Comparison of ENCODE assay signal across 9 mouse cellular contexts in genomic region chr2:101751236-101751922, GRCm38 (mm10).
A peak's percentile ranks its signal among the peaks of the same experiment; 100 is the strongest.
DNase-seq lines count a peak whose midpoint lies in the region; ATAC-seq lines count a peak whose summit lies in the region.
"Had no signal": no experiment of that assay in that cellular context is flagged by ENCODE, and none has a peak within 500 bp of the region (broad histone marks: within the 10 kb centered on the region; RNA-seq: fewer than 3 reads in every experiment).

No protein-coding gene starts in this region.

- no peak for ATAC-seq in hindbrain, embryonic 13.5 days (ENCODE audit: low FRiP score)
- ATAC-seq in hindbrain, embryonic 14.5 days (ENCODE audit: low FRiP score): no peak
- ATAC-seq in neural tube, embryonic 15.5 days (ENCODE audit: low FRiP score): no peak

- H3K27ac ChIP-seq in hindbrain, embryonic 13.5 days: 0 out of 2 replicates have a peak overlapping the region, but pooled peaks have one; percentile 4
- H3K27ac ChIP-seq in hindbrain, embryonic 14.5 days: no peak overlapping the region
- H3K27ac ChIP-seq in neural tube, embryonic 15.5 days (replicated peaks): no peak overlapping the region
- peak overlapping the region; percentile 76 for H3K27ac ChIP-seq in embryonic facial prominence, embryonic 10.5 days (replicated peaks)

- DNase-seq in hindbrain, embryonic 14.5 days (ENCODE audit: low spot score): no peak
- peak; percentile 23 for DNase-seq in neural tube, embryonic 10.5 days (ENCODE audit: extremely low spot score, low spot score)
- DNase-seq in embryonic facial prominence, embryonic 10.5 days (ENCODE audit: low spot score): peak; percentile 58
- peak; percentile 68 for DNase-seq in mesoderm, embryonic 11.5 days (ENCODE audit: low read depth, low spot score)
- no peak for DNase-seq in liver
- DNase-seq in gastrocnemius, postnatal 10 days: no peak
- DNase-seq: layer of hippocampus, postnatal 36 days had no signal

- no peak overlapping the region for H3K4me2 ChIP-seq in hindbrain, embryonic 13.5 days
- H3K4me2 ChIP-seq in hindbrain, embryonic 14.5 days (replicated peaks): no peak overlapping the region
- no peak overlapping the region for H3K4me2 ChIP-seq in neural tube, embryonic 15.5 days

- H3K27me3 ChIP-seq in hindbrain, embryonic 13.5 days: no peaks in the 10 kb centered on the region
- H3K27me3 ChIP-seq in hindbrain, embryonic 14.5 days (ENCODE audit: control insufficient read depth, insufficient read depth, low read length): no peaks in the 10 kb centered on the region
- no peaks in the 10 kb centered on the region for H3K27me3 ChIP-seq in neural tube, embryonic 15.5 days (replicated peaks)
- H3K27me3 ChIP-seq in embryonic facial prominence, embryonic 10.5 days (replicated peaks; ENCODE audit: low read depth, poor library complexity, severe bottlenecking): no peaks in the 10 kb centered on the region

- peaks cover 20% of the 10 kb centered on the region for H3K4me1 ChIP-seq in hindbrain, embryonic 13.5 days (replicated peaks)
- peaks cover 19% of the 10 kb centered on the region; the same call in 1 of the 2 replicates for H3K4me1 ChIP-seq in hindbrain, embryonic 14.5 days (replicated peaks; ENCODE audit: control insufficient read depth, insufficient read depth, low read length)
- peaks cover 13% of the 10 kb centered on the region for H3K4me1 ChIP-seq in neural tube, embryonic 15.5 days
- H3K4me1 ChIP-seq in embryonic facial prominence, embryonic 10.5 days: peaks cover 58% of the 10 kb centered on the region

- H3K36me3 ChIP-seq in hindbrain, embryonic 13.5 days: no peaks in the 10 kb centered on the region
- H3K36me3 ChIP-seq in hindbrain, embryonic 14.5 days (replicated peaks; ENCODE audit: control insufficient read depth, insufficient read depth): no peaks in the 10 kb centered on the region
- no peaks in the 10 kb centered on the region for H3K36me3 ChIP-seq in neural tube, embryonic 15.5 days
- H3K36me3 ChIP-seq in embryonic facial prominence, embryonic 10.5 days (replicated peaks): peaks cover 8% of the 10 kb centered on the region

- H3K4me3 ChIP-seq in hindbrain, embryonic 13.5 days: no peak overlapping the region
- no peak overlapping the region for H3K4me3 ChIP-seq in hindbrain, embryonic 14.5 days (replicated peaks; ENCODE audit: low read length)
- H3K4me3 ChIP-seq in neural tube, embryonic 15.5 days (replicated peaks): no peak overlapping the region
- no peak overlapping the region for H3K4me3 ChIP-seq in embryonic facial prominence, embryonic 10.5 days

- no peaks in the 10 kb centered on the region for H3K9me3 ChIP-seq in hindbrain, embryonic 13.5 days
- no peaks in the 10 kb centered on the region for H3K9me3 ChIP-seq in hindbrain, embryonic 14.5 days (ENCODE audit: control insufficient read depth, low read length)
- no peaks in the 10 kb centered on the region for H3K9me3 ChIP-seq in neural tube, embryonic 15.5 days (replicated peaks)
- H3K9me3 ChIP-seq in embryonic facial prominence, embryonic 10.5 days: no peaks in the 10 kb centered on the region

- WGBS in hindbrain, embryonic 13.5 days: 50% methylated on average over 4 of the region's 4 CpGs
- WGBS in hindbrain, embryonic 14.5 days: 51% methylated on average over 4 of the region's 4 CpGs
- 37% methylated on average over 4 of the region's 4 CpGs for WGBS in neural tube, embryonic 15.5 days
- 34% methylated on average over 4 of the region's 4 CpGs for WGBS in embryonic facial prominence, embryonic 10.5 days

- no peak overlapping the region for H3K9ac ChIP-seq in hindbrain, embryonic 13.5 days
- no peak overlapping the region for H3K9ac ChIP-seq in hindbrain, embryonic 14.5 days
- no peak overlapping the region for H3K9ac ChIP-seq in neural tube, embryonic 15.5 days (replicated peaks)

Comparison
In these comparisons a context has a peak if more than half of its experiments do, and no peak if none do; other contexts are left out.
1. H3K27ac ChIP-seq: peak in hindbrain, embryonic 13.5 days (single experiment) and embryonic facial prominence, embryonic 10.5 days (single experiment); none in hindbrain, embryonic 14.5 days (single experiment) and neural tube, embryonic 15.5 days (single experiment).
2. DNase-seq: peak in neural tube, embryonic 10.5 days (single experiment), embryonic facial prominence, embryonic 10.5 days (single experiment) and mesoderm, embryonic 11.5 days (single experiment); none in hindbrain, embryonic 14.5 days (single experiment), liver (single experiment) and gastrocnemius, postnatal 10 days (single experiment).